Mouse (Mus musculus): Measurements from ENCODE around the gene Srrt. TPM values are rescaled to one million over a fixed set of nuclear protein-coding genes. Genes with fewer than 3 reads are reported as not detected.

The Srrt gene
- polyA plus RNA-seq, 1 experiment from 2014 or later: 90.7 TPM

DNA sequence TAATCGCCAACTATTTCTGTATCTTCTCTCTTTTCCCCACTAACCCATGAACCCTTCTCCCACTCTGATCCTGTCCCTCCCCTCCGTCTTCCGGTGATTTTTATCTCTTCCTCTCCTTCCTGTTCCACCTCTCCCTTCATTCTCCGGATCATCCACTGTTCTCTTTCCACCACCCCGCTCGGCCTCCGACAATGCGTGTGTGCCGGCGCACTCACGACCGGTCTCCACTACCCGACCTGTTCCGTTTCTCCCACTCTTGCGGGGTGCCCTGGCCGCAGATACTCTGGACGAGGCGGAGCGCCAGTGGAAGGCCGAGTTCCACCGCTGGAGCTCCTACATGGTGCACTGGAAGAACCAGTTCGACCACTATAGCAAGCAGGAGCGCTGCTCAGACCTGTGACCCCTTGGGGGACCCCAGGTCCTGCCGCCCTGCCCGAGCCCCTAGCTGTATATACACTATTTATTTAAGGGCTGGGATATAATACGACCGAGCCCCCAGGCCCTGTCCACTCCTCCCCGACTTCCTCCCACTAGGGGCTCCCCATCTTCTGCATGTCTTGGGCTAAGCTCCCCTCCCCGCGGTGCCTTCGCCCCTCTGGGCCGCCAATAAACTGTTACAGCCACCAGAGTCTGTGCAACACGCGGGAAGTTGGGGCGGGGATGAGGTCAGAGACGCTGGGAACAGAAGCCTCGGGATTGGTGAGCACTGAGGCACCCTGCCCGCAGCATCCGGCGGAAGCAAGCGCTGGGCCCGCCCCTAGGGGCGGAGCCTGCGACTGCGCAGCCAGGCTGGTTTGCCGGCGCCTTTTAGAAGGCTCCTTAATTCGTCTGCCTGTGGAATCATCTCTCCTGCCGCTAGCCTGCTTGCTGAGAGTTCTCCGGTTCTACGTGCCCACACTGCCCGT is 13.4 kb downstream of the Srrt start, which contains the start of gene Ufsp1:
Ufsp1 (plus strand) TSS at position 791 of the 905 bp plus-strand sequence.
- Histone ChIP-seq H3K36me3 (peaks cover 41% of the 10 kb centered on the region), H3K27me3 (replicated peaks) (peaks cover 24% of the 10 kb centered on the region), H3K4me3 (replicated peaks) (peak within 1 kb of the TSS; percentile 52), H3K4me1 (peaks cover 45% of the 10 kb centered on the region), H3K9me3 (replicated peaks) (no peaks in the 10 kb centered on the region), H3K27ac (replicated peaks) (peak within 1 kb of the TSS; percentile 89), H3K4me2 (peak within 1 kb of the TSS; percentile 96), H3K9ac (replicated peaks) (peak within 1 kb of the TSS; percentile 78)
- ATAC-seq (ENCODE audit: low FRiP score): peak; percentile 96
- under 1% methylated on average over 52 of the region's 52 CpGs for WGBS

DNA sequence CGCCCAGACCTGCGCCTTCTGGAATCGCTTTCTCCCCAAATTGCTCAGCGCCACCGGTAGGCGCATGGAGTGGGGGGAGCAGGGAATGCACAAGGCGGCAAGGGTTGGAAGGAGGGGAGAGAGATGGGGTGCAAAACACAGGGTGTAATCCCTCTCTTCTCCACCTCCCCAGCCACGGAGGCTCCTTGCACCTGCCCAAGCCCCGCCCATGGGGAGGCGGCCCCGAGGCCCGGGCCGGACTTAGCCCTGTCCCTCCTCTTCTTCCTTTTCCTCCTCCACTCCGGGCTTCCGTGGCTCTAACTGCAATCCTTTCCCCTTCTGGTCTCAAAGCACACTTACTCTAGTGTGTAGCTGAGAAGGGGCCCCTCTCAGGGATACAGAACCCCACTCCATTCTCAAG is 14.2 kb downstream of the Srrt start:
- Histone ChIP-seq H3K9me3 (replicated peaks) (no peaks in the 10 kb centered on the region), H3K9ac (replicated peaks) (peak overlapping the region; percentile 67), H3K4me1 (peaks cover 52% of the 10 kb centered on the region), H3K27me3 (replicated peaks) (peaks cover 25% of the 10 kb centered on the region), H3K27ac (replicated peaks) (peak overlapping the region; percentile 89), H3K4me2 (peak overlapping the region; percentile 96), H3K4me3 (replicated peaks) (peak overlapping the region; percentile 52), H3K36me3 (peaks cover 33% of the 10 kb centered on the region)
- WGBS: 1% methylated on average over 15 of the region's 15 CpGs
- 0 out of 2 replicates have a peak, but pooled peaks have one; percentile 6 for ATAC-seq (ENCODE audit: low FRiP score)

DNA sequence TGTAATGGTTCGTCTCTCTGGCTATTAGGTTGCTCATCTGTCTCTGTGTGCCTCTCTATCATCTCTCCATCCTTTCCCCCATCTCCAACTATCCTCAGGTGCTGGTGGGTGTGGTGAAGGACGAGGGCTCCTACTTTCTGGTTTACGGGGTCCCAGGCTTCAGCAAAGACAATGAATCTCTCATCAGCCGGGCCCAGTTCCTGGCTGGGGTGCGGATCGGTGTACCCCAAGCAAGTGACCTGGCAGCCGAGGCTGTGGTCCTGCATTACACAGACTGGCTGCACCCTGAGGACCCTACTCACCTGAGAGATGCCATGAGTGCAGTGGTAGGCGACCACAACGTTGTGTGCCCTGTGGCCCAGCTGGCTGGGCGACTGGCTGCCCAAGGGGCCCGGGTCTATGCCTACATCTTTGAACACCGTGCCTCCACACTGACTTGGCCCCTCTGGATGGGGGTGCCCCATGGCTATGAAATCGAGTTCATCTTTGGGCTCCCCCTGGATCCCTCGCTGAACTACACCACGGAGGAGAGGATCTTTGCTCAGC is 16.0 kb downstream of the Srrt start:
- peaks cover 14% of the 10 kb centered on the region for H3K36me3 ChIP-seq
- H3K4me1 ChIP-seq: peaks cover 68% of the 10 kb centered on the region
- H3K27ac ChIP-seq (replicated peaks): no peak overlapping the region
- H3K9me3 ChIP-seq (replicated peaks): no peaks in the 10 kb centered on the region
- 74% methylated on average over 15 of the region's 15 CpGs for WGBS
- ATAC-seq (ENCODE audit: low FRiP score): no peak
- H3K4me2 ChIP-seq: no peak overlapping the region
- peaks cover 25% of the 10 kb centered on the region for H3K27me3 ChIP-seq (replicated peaks)
- no peak overlapping the region for H3K4me3 ChIP-seq (replicated peaks)
- H3K9ac ChIP-seq (replicated peaks): no peak overlapping the region

DNA sequence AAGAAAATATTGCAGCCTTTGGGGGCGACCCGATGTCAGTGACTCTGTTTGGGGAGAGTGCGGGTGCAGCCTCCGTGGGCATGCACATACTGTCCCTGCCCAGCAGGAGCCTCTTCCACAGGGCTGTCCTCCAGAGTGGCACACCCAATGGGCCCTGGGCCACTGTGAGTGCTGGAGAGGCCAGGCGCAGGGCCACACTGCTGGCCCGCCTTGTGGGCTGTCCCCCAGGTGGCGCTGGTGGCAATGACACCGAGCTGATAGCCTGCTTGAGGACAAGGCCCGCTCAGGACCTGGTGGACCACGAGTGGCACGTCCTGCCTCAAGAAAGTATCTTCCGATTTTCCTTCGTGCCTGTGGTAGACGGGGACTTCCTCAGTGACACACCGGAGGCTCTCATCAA is 16.8 kb downstream of the Srrt start:
- Histone ChIP-seq H3K4me2 (peak overlapping the region; percentile 93), H3K4me3 (replicated peaks) (peak overlapping the region; percentile 12), H3K27me3 (replicated peaks) (peaks cover 25% of the 10 kb centered on the region), H3K9ac (replicated peaks) (0 out of 2 replicates have a peak overlapping the region, but pooled peaks have one; percentile 1), H3K36me3 (peaks cover 6% of the 10 kb centered on the region), H3K27ac (replicated peaks) (no peak overlapping the region), H3K4me1 (peaks cover 76% of the 10 kb centered on the region), H3K9me3 (replicated peaks) (no peaks in the 10 kb centered on the region)
- no peak for ATAC-seq (ENCODE audit: low FRiP score)
- WGBS: 18% methylated on average over 15 of the region's 15 CpGs

DNA sequence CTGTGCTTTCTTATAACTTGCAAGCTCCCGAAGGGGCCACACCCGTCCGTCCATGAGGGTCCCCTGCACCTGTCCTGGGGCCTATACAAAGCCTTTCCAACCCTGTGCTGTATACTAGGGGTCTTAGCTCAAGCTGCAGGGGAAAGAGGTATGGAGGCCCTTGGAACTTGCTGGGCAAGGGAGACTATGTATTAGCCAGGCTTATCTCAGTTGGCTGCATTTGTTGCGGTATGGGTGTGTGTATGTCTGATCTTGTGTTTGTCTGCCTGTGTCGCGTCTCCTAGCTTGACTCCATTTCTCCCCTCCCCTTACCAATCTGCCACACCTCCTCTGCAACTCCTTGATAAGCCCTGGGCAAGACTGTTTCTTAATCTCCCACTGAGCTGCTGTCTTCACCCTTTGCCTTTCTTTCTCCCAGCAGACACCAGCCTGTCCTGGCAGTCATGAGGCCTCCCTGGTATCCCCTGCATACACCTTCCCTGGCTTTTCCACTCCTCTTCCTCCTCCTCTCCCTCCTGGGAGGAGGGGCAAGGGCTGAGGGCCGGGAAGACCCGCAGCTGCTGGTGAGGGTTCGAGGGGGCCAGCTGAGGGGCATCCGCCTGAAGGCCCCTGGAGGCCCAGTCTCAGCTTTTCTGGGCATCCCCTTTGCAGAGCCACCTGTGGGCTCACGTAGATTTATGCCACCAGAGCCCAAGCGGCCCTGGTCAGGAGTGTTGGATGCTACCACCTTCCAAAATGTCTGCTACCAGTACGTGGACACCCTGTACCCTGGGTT is 17.7 kb downstream of the Srrt start:
- Histone ChIP-seq H3K36me3 (no peaks in the 10 kb centered on the region), H3K4me2 (peak overlapping the region; percentile 93), H3K27me3 (replicated peaks) (peaks cover 25% of the 10 kb centered on the region), H3K9me3 (replicated peaks) (no peaks in the 10 kb centered on the region), H3K4me3 (replicated peaks) (peak overlapping the region; percentile 56), H3K9ac (replicated peaks) (peak overlapping the region; percentile 29), H3K4me1 (peaks cover 68% of the 10 kb centered on the region), H3K27ac (replicated peaks) (0 out of 2 replicates have a peak overlapping the region, but pooled peaks have one; percentile 5)
- 58% methylated on average over 13 of the region's 13 CpGs for WGBS
- no peak for ATAC-seq (ENCODE audit: low FRiP score)

DNA sequence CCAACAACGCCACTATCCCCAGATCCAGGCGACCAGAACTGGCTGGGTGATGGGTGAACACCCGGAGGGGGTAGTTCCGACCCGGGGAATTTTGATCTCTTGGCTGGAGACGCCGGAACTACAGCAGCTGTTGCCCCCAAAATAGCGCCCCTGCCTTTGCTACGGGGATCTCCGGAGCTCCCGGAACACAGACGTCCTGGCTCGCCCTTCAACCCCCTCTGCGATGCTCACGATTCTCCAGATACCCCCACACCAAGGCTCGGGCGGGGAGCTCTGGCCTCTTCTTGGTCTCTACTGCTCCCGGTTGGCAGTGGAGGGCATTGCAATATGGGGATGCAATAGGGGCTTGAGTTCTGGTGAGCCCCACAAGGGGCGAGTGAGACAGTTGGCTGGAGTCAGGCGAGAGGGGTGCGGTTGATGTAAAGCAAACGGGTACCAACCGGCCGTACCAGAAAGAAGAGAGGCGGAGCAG is 18.4 kb downstream of the Srrt start:
- no peak for ATAC-seq (ENCODE audit: low FRiP score)
- peaks cover 65% of the 10 kb centered on the region for H3K4me1 ChIP-seq
- peak overlapping the region; percentile 93 for H3K4me2 ChIP-seq
- H3K4me3 ChIP-seq (replicated peaks): peak overlapping the region; percentile 56
- H3K27me3 ChIP-seq (replicated peaks): peaks cover 25% of the 10 kb centered on the region
- 2% methylated on average over 25 of the region's 25 CpGs for WGBS
- peak overlapping the region; percentile 29 for H3K9ac ChIP-seq (replicated peaks)
- 0 out of 2 replicates have a peak overlapping the region, but pooled peaks have one; percentile 56 for H3K27ac ChIP-seq (replicated peaks)
- H3K36me3 ChIP-seq: no peaks in the 10 kb centered on the region
- no peaks in the 10 kb centered on the region for H3K9me3 ChIP-seq (replicated peaks)

DNA sequence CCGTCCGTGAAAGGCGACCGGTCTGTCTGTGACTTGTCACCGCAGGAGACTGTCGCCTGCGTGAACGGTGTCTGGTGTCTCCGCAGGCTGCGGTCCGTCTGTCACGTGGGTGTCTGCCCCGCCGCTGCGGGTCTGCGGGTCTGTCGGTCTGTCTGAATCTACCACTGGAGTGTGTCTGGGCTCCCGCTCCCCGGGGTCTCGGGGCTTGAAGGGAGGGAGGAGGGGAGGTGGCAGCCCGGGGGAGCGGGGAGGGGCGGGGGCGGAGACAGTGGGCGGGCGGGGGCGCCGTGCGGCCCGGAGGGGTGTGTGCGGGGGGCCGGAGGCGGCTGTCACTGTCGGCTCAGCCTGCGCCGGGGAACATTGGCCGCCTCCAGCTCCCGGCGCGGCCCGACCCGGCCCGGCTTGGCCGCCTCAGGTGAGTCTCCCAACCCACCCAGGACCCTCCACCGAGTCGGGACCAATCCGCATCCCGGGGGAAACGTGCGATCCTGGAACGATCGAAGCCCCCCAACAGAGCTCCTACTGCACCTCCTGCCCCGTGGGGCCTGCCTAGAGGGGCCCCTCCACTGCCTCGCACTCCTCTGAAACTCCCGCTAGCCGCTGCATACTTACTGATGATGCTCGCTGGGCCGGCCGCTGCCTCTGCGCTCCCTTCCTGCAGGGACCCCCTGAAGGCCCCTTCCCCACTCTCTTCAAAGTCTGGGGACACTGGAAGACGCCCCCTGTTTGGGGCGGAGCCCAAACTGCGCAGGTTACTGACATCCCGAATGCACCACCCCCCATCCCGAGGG is 19.3 kb downstream of the Srrt start:
- Histone ChIP-seq H3K4me2 (peak overlapping the region; percentile 93), H3K36me3 (no peaks in the 10 kb centered on the region), H3K9me3 (replicated peaks) (no peaks in the 10 kb centered on the region), H3K4me3 (replicated peaks) (peak overlapping the region; percentile 56), H3K27me3 (replicated peaks) (peaks cover 25% of the 10 kb centered on the region), H3K27ac (replicated peaks) (peak overlapping the region; percentile 85), H3K9ac (replicated peaks) (peak overlapping the region; percentile 70), H3K4me1 (peaks cover 62% of the 10 kb centered on the region)
- peak; percentile 22 for ATAC-seq (ENCODE audit: low FRiP score)
- WGBS: under 1% methylated on average over 49 of the region's 65 CpGs

DNA sequence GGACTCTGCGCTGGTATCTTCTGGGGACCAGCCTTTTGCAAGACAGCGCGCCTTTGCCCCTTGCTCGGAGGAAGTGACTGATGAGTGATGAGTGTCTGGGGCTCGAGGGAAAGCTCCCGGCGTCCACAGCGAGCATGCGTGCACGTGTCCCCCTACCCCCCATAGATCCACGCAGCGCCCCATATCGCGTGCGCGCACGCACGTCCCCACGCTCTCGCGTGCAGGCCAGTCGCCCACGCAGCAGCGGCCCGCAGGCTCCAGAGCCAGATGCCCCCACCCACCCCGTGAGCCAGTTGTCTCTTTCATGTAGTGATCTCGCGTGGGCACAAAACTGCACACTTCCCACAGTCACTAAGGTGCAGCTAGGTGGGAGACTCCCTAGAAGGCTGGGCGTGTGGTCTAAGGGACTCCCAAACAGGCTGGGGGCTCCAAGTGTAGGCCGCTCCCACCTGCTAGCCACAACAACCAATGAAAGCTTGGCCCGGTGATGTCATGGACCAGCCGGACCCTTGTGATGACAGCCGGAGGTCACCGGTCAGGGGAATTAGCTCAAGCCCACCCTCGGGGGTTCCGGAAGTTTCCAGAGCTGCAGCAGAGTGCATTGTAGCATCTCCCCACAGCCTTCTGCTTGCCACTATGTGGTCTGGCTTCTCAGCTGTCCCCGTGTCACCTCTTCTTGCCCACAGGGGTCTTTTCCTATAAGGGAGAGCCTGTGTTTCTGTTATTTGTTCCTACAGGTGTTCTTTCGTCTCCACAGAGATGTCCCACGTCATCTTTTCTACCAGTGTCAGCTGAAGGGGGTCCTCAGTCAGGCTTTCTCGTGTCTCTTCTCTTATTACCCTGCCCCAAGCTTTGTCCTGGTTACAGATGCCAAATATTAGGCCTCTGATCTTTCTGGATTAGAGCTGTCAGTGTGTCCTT is 20.2 kb downstream of the Srrt start, which contains the start of gene Ache:
Ache (plus strand) TSS at position 488 of the 921 bp plus-strand sequence.
- H3K4me3 ChIP-seq (replicated peaks): peak within 1 kb of the TSS; percentile 56
- H3K9me3 ChIP-seq (replicated peaks): no peaks in the 10 kb centered on the region
- ATAC-seq (ENCODE audit: low FRiP score): peak; percentile 84
- H3K36me3 ChIP-seq: no peaks in the 10 kb centered on the region
- 1% methylated on average over 40 of the region's 40 CpGs for WGBS
- H3K9ac ChIP-seq (replicated peaks): peak within 1 kb of the TSS; percentile 70
- peak within 1 kb of the TSS; percentile 93 for H3K4me2 ChIP-seq
- H3K27me3 ChIP-seq (replicated peaks): peaks cover 25% of the 10 kb centered on the region
- peaks cover 54% of the 10 kb centered on the region for H3K4me1 ChIP-seq
- H3K27ac ChIP-seq (replicated peaks): peak within 1 kb of the TSS; percentile 85

DNA sequence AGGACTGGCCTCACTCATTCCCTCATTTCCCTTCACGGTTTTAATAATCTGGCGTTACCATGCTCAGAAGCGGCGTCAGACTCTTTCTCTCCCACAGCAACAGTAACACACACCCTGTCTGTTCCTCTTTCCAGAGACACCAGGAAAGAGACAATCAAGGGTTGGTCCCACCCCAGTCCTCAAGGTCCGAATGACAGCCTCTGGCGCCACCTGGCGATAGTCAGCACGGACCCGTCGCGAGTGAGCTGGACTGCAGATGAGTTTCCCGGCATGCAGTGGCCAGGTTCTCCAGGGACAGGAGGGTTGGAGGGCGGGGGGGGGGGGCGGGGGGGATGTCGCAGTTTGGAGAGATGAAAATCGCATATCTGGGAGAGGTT is 20.8 kb downstream of the Srrt start:
- Histone ChIP-seq H3K4me2 (peak overlapping the region; percentile 93), H3K27ac (replicated peaks) (peak overlapping the region; percentile 85), H3K36me3 (no peaks in the 10 kb centered on the region), H3K9me3 (replicated peaks) (no peaks in the 10 kb centered on the region), H3K4me1 (peaks cover 51% of the 10 kb centered on the region), H3K27me3 (replicated peaks) (peaks cover 19% of the 10 kb centered on the region), H3K4me3 (replicated peaks) (peak overlapping the region; percentile 56), H3K9ac (replicated peaks) (peak overlapping the region; percentile 70)
- peak; percentile 87 for ATAC-seq (ENCODE audit: low FRiP score)
- WGBS: 0% methylated on average over 14 of the region's 16 CpGs

DNA sequence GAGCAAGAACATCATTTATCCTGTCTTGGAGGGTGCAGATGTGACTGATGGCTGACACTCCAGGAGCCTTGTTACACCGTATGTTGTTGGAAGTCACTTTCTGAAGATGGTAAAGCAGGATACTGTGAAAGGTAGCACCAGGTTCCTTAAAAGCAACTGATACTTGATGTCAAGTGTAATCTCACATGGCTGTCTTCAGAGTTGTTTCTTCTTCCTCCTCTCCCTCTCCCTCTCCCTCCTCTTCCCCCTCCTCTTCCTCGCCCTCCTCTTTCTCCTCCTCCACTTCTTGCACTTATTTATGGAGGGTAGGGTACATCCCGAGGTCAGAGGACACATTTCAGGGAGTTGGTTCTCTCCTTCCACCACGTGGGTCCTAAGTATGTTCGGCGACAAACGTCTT is 21.5 kb downstream of the Srrt start:
- Histone ChIP-seq H3K27me3 (replicated peaks) (peaks cover 18% of the 10 kb centered on the region), H3K9me3 (replicated peaks) (no peaks in the 10 kb centered on the region), H3K4me2 (peak overlapping the region; percentile 93), H3K27ac (replicated peaks) (peak overlapping the region; percentile 85), H3K9ac (replicated peaks) (peak overlapping the region; percentile 70; the same call in 1 of the 2 replicates), H3K36me3 (no peaks in the 10 kb centered on the region), H3K4me3 (replicated peaks) (peak overlapping the region; percentile 56), H3K4me1 (peaks cover 49% of the 10 kb centered on the region)
- WGBS: 57% methylated on average over 7 of the region's 7 CpGs
- ATAC-seq (ENCODE audit: low FRiP score): no peak
